Mouse (Mus musculus): ENCODE measurements at regions not wholly inside any gene's neighbourhood (a gene's known extent, or its start where the extent isn't known, plus 50 kb on each side); places are given as distances from the start of the nearest gene placed in this dataset.
"Not testable (repeated sequence)": the region's sequence is repeated elsewhere in the genome, so short reads cannot be mapped to it uniquely, and the experiment has no call there.

- H3K4me2 ChIP-seq (replicated peaks): no peak overlapping the region
- no peak overlapping the region for H3K27ac ChIP-seq
- 96% methylated on average over 25 of the region's 25 CpGs for WGBS
- no peak overlapping the region for H3K9ac ChIP-seq (replicated peaks)
- H3K4me3 ChIP-seq (replicated peaks): no peak overlapping the region
- no peaks in the 10 kb centered on the region for H3K9me3 ChIP-seq
- no peaks in the 10 kb centered on the region for H3K36me3 ChIP-seq
- no peaks in the 10 kb centered on the region for H3K4me1 ChIP-seq (replicated peaks)
- ATAC-seq: no peak
- H3K27me3 ChIP-seq: no peaks in the 10 kb centered on the region
These were observed 194.4 kb upstream of the Ppp6c start for GRCm38 (mm10) chr2:39420696-39421095.

GRCm38 (mm10) chr2:39400336-39400735 lies 174.1 kb upstream of the Ppp6c start:
- WGBS: 77% methylated on average over 2 of the region's 2 CpGs
- no peaks in the 10 kb centered on the region for H3K4me1 ChIP-seq (replicated peaks)

GRCm38 (mm10) chr2:39399523-39399922 lies 173.3 kb upstream of the Ppp6c start:
- no peak overlapping the region for H3K4me2 ChIP-seq (replicated peaks)
- no peaks in the 10 kb centered on the region for H3K4me1 ChIP-seq (replicated peaks)
- no peaks in the 10 kb centered on the region for H3K27me3 ChIP-seq
- no peak overlapping the region for H3K4me3 ChIP-seq (replicated peaks)
- H3K9ac ChIP-seq (replicated peaks): no peak overlapping the region
- H3K27ac ChIP-seq: no peak overlapping the region
- H3K36me3 ChIP-seq: no peaks in the 10 kb centered on the region
- 70% methylated on average over 2 of the region's 2 CpGs for WGBS
- no peak for ATAC-seq
- no peaks in the 10 kb centered on the region for H3K9me3 ChIP-seq

More at GRCm38 (mm10) chr2:39400336-39400735, 174.1 kb upstream of the Ppp6c start:
- no peaks in the 10 kb centered on the region for H3K36me3 ChIP-seq
- no peak overlapping the region for H3K4me3 ChIP-seq (replicated peaks)
- no peak overlapping the region for H3K4me2 ChIP-seq (replicated peaks)
- H3K27ac ChIP-seq: no peak overlapping the region
- no peaks in the 10 kb centered on the region for H3K27me3 ChIP-seq
- no peak for ATAC-seq
- H3K9me3 ChIP-seq: no peaks in the 10 kb centered on the region
- no peak overlapping the region for H3K9ac ChIP-seq (replicated peaks)

GRCm38 (mm10) chr2:39394643-39395042 lies 168.4 kb upstream of the Ppp6c start:
- Histone ChIP-seq H3K4me2 (replicated peaks) (no peak overlapping the region), H3K27me3 (no peaks in the 10 kb centered on the region), H3K9ac (replicated peaks) (no peak overlapping the region), H3K4me1 (replicated peaks) (no peaks in the 10 kb centered on the region), H3K27ac (no peak overlapping the region), H3K36me3 (no peaks in the 10 kb centered on the region), H3K4me3 (replicated peaks) (no peak overlapping the region), H3K9me3 (no peaks in the 10 kb centered on the region)
- WGBS: 57% methylated on average over 3 of the region's 3 CpGs
- ATAC-seq: no peak

GRCm38 (mm10) chr2:39377264-39377663 lies 151.0 kb upstream of the Ppp6c start:
- H3K4me2 ChIP-seq (replicated peaks): no peak overlapping the region
- ATAC-seq: no peak
- H3K9me3 ChIP-seq: no peaks in the 10 kb centered on the region
- H3K27ac ChIP-seq: no peak overlapping the region
- no peaks in the 10 kb centered on the region for H3K4me1 ChIP-seq (replicated peaks)
- no peaks in the 10 kb centered on the region for H3K36me3 ChIP-seq
- H3K9ac ChIP-seq (replicated peaks): no peak overlapping the region
- no peaks in the 10 kb centered on the region for H3K27me3 ChIP-seq
- no peak overlapping the region for H3K4me3 ChIP-seq (replicated peaks)
- 83% methylated on average over 3 of the region's 3 CpGs for WGBS

GRCm38 (mm10) chr2:39373068-39373779 lies 147.0 kb upstream of the Ppp6c start:
- Histone ChIP-seq H3K27me3 (no peaks in the 10 kb centered on the region), H3K4me3 (replicated peaks) (no peak overlapping the region), H3K4me2 (replicated peaks) (no peak overlapping the region), H3K4me1 (replicated peaks) (no peaks in the 10 kb centered on the region), H3K9ac (replicated peaks) (no peak overlapping the region), H3K27ac (no peak overlapping the region), H3K36me3 (no peaks in the 10 kb centered on the region), H3K9me3 (no peaks in the 10 kb centered on the region)
- 15% methylated on average over 7 of the region's 7 CpGs for WGBS
- ATAC-seq: peak; percentile 93

GRCm38 (mm10) chr2:39344207-39344606 lies 118.0 kb upstream of the Ppp6c start:
- WGBS: 96% methylated on average over 3 of the region's 3 CpGs
- Histone ChIP-seq H3K4me2 (replicated peaks) (no peak overlapping the region), H3K27ac (no peak overlapping the region), H3K9me3 (no peaks in the 10 kb centered on the region), H3K9ac (replicated peaks) (no peak overlapping the region), H3K4me1 (replicated peaks) (no peaks in the 10 kb centered on the region), H3K4me3 (replicated peaks) (no peak overlapping the region), H3K36me3 (no peaks in the 10 kb centered on the region), H3K27me3 (no peaks in the 10 kb centered on the region)
- no peak for ATAC-seq

GRCm38 (mm10) chr2:39340406-39340805 lies 114.2 kb upstream of the Ppp6c start:
- H3K4me2 ChIP-seq (replicated peaks): no peak overlapping the region
- H3K9me3 ChIP-seq: no peaks in the 10 kb centered on the region
- no peaks in the 10 kb centered on the region for H3K4me1 ChIP-seq (replicated peaks)
- no peak overlapping the region for H3K4me3 ChIP-seq (replicated peaks)
- H3K9ac ChIP-seq (replicated peaks): no peak overlapping the region
- no peaks in the 10 kb centered on the region for H3K36me3 ChIP-seq
- 77% methylated on average over 3 of the region's 3 CpGs for WGBS
- no peak overlapping the region for H3K27ac ChIP-seq
- H3K27me3 ChIP-seq: no peaks in the 10 kb centered on the region
- ATAC-seq: no peak

GRCm38 (mm10) chr2:39338832-39339649 lies 112.8 kb upstream of the Ppp6c start:
- Histone ChIP-seq H3K4me1 (replicated peaks) (no peaks in the 10 kb centered on the region), H3K9ac (replicated peaks) (no peak overlapping the region), H3K36me3 (no peaks in the 10 kb centered on the region), H3K27ac (no peak overlapping the region), H3K4me3 (replicated peaks) (no peak overlapping the region), H3K9me3 (no peaks in the 10 kb centered on the region), H3K27me3 (no peaks in the 10 kb centered on the region), H3K4me2 (replicated peaks) (no peak overlapping the region)
- ATAC-seq: 0 out of 2 replicates have a peak, but pooled peaks have one; percentile 40
- WGBS: 81% methylated on average over 9 of the region's 9 CpGs

GRCm38 (mm10) chr2:39337524-39337923 lies 111.3 kb upstream of the Ppp6c start:
- no peak overlapping the region for H3K9ac ChIP-seq (replicated peaks)
- no peak overlapping the region for H3K4me2 ChIP-seq (replicated peaks)
- no peak overlapping the region for H3K27ac ChIP-seq
- H3K27me3 ChIP-seq: no peaks in the 10 kb centered on the region
- no peaks in the 10 kb centered on the region for H3K4me1 ChIP-seq (replicated peaks)
- no peak for ATAC-seq
- no peaks in the 10 kb centered on the region for H3K9me3 ChIP-seq
- H3K36me3 ChIP-seq: no peaks in the 10 kb centered on the region
- 92% methylated on average over 1 of the region's 1 CpGs for WGBS
- H3K4me3 ChIP-seq (replicated peaks): no peak overlapping the region

GRCm38 (mm10) chr2:39325715-39326493 lies 99.7 kb upstream of the Ppp6c start:
- Histone ChIP-seq H3K9ac (replicated peaks) (no peak overlapping the region), H3K4me1 (replicated peaks) (0 out of 2 replicates have a peak, but pooled peaks cover 9% of the 10 kb centered on the region), H3K4me3 (replicated peaks) (no peak overlapping the region), H3K27me3 (no peaks in the 10 kb centered on the region), H3K27ac (no peak overlapping the region), H3K4me2 (replicated peaks) (no peak overlapping the region), H3K9me3 (no peaks in the 10 kb centered on the region), H3K36me3 (no peaks in the 10 kb centered on the region)
- no peak for ATAC-seq
- 63% methylated on average over 9 of the region's 9 CpGs for WGBS

GRCm38 (mm10) chr2:39325122-39325521 lies 98.9 kb upstream of the Ppp6c start:
- not testable (repeated sequence) for H3K4me3 ChIP-seq (replicated peaks); H3K27ac ChIP-seq; ATAC-seq; H3K9me3 ChIP-seq; H3K9ac ChIP-seq (replicated peaks); H3K4me1 ChIP-seq (replicated peaks); H3K4me2 ChIP-seq (replicated peaks); H3K27me3 ChIP-seq; H3K36me3 ChIP-seq
- WGBS: 70% methylated on average over 3 of the region's 3 CpGs
